Mouse (Mus musculus) c-Kit-positive CD71-positive TER-119-positive erythroid progenitor cells, embryonic 14.5 days (primary cell): ENCODE data around the gene Cox10.

Experiments used
- DNase-seq: peaks from one replicate; pipeline ENCODE4 v3.0.0-alpha.2; 2013; ENCODE audit warnings: low spot score

Gene Cox10

GRCm38 (mm10) chr11:63999431-63999830 lies 79.8 kb downstream of the Cox10 start:
- no peak for DNase-seq

GRCm38 (mm10) chr11:63991958-63992357 lies 87.3 kb downstream of the Cox10 start:
- no peak for DNase-seq

- no peak for DNase-seq
Observed at GRCm38 (mm10) chr11:63990759-63991158, 88.5 kb downstream of the Cox10 start.

- no peak for DNase-seq
Observed at GRCm38 (mm10) chr11:63990311-63990710, 89.0 kb downstream of the Cox10 start.

- DNase-seq: no peak
Observed at GRCm38 (mm10) chr11:63988991-63989860, 90.0 kb downstream of the Cox10 start.

GRCm38 (mm10) chr11:63988031-63988665 lies 91.1 kb downstream of the Cox10 start:
- DNase-seq: no peak

- DNase-seq: no peak
Observed at GRCm38 (mm10) chr11:63986710-63987109, 92.6 kb downstream of the Cox10 start.

GRCm38 (mm10) chr11:63985481-63985880 lies 93.8 kb downstream of the Cox10 start:
- no peak for DNase-seq

- no peak for DNase-seq
Observed at GRCm38 (mm10) chr11:63984622-63985168, 94.6 kb downstream of the Cox10 start.

GRCm38 (mm10) chr11:63977741-63978140 lies 101.5 kb downstream of the Cox10 start:
- no peak for DNase-seq

- no peak for DNase-seq
Observed at GRCm38 (mm10) chr11:63976775-63977174, 102.5 kb downstream of the Cox10 start.

GRCm38 (mm10) chr11:63975260-63975899 lies 103.9 kb downstream of the Cox10 start:
- DNase-seq: no peak

- no peak for DNase-seq
Observed at GRCm38 (mm10) chr11:63973973-63974372, 105.3 kb downstream of the Cox10 start.

GRCm38 (mm10) chr11:63971462-63971861 lies 107.8 kb downstream of the Cox10 start:
- no peak for DNase-seq

GRCm38 (mm10) chr11:63970818-63971217 lies 108.5 kb downstream of the Cox10 start:
- DNase-seq: no peak

GRCm38 (mm10) chr11:63969205-63969910 lies 109.9 kb downstream of the Cox10 start:
- no peak for DNase-seq

- DNase-seq: peak; percentile 24
Observed at GRCm38 (mm10) chr11:63968388-63969035, 110.8 kb downstream of the Cox10 start.

GRCm38 (mm10) chr11:63967641-63968387 lies 111.5 kb downstream of the Cox10 start:
- no peak for DNase-seq

GRCm38 (mm10) chr11:63965437-63965836 lies 113.8 kb downstream of the Cox10 start:
- no peak for DNase-seq

- DNase-seq: no peak
Observed at GRCm38 (mm10) chr11:63957207-63957606, 122.1 kb downstream of the Cox10 start.

- DNase-seq: no peak
Observed at GRCm38 (mm10) chr11:63956748-63957147, 122.5 kb downstream of the Cox10 start.
